Mouse (Mus musculus): ENCODE measurements at regions not wholly inside any gene's neighbourhood (a gene's known extent, or its start where the extent isn't known, plus 50 kb on each side); places are given as distances from the start of the nearest gene placed in this dataset.

GRCm38 (mm10) chr13:110960212-110960611 is 294.6 kb upstream of the Actbl2 start:
- Histone ChIP-seq H3K4me2 (ENCODE audit: low read depth, low read length) (no peak overlapping the region), H3K9ac (ENCODE audit: low read depth, low read length) (no peak overlapping the region), H3K9me3 (replicated peaks; ENCODE audit: control insufficient read depth, low read length) (no peaks in the 10 kb centered on the region), H3K4me1 (ENCODE audit: control insufficient read depth, low read depth, low read length) (no peaks in the 10 kb centered on the region), H3K36me3 (ENCODE audit: control insufficient read depth, insufficient read depth) (no peaks in the 10 kb centered on the region), H3K27ac (ENCODE audit: low read length) (no peak overlapping the region), H3K27me3 (ENCODE audit: control insufficient read depth, insufficient read depth, low read depth, low read length) (no peaks in the 10 kb centered on the region), H3K4me3 (ENCODE audit: low read depth, low read length) (no peak overlapping the region)
- 23% methylated on average over 5 of the region's 5 CpGs for WGBS (ENCODE audit: insufficient replicate concordance)
- no peak for ATAC-seq (ENCODE audit: low read depth)

DNA sequence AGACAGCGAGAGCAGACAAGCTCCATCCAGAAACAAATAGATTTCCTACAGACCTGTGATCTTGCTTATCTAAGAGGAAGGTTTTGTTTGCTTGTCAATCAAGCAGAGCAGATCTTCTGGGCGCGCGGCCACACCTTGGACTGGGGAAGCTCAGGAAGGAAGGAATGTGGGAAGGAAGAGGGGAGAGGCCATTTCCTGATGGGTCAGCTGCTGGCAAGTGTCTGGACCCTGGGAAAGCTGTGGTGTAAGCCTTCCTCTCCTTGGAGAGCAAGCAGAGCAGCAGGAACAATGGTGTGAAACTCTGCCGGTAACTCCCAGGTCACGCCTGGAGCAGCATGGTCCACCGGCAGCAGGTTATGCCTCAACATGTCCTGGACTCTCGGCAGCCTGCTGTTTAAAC is 287.7 kb upstream of the Actbl2 start:
- Histone ChIP-seq H3K27ac (ENCODE audit: low read length) (no peak overlapping the region), H3K4me3 (ENCODE audit: low read depth, low read length) (no peak overlapping the region), H3K4me1 (ENCODE audit: control insufficient read depth, low read depth, low read length) (no peaks in the 10 kb centered on the region), H3K9ac (ENCODE audit: low read depth, low read length) (no peak overlapping the region), H3K36me3 (ENCODE audit: control insufficient read depth, insufficient read depth) (no peaks in the 10 kb centered on the region), H3K4me2 (ENCODE audit: low read depth, low read length) (no peak overlapping the region), H3K27me3 (ENCODE audit: control insufficient read depth, insufficient read depth, low read depth, low read length) (no peaks in the 10 kb centered on the region), H3K9me3 (replicated peaks; ENCODE audit: control insufficient read depth, low read length) (no peaks in the 10 kb centered on the region)
- 18% methylated on average over 8 of the region's 8 CpGs for WGBS (ENCODE audit: insufficient replicate concordance)
- peak; percentile 33; the same call in 1 of the 2 replicates for ATAC-seq (ENCODE audit: low read depth)

DNA sequence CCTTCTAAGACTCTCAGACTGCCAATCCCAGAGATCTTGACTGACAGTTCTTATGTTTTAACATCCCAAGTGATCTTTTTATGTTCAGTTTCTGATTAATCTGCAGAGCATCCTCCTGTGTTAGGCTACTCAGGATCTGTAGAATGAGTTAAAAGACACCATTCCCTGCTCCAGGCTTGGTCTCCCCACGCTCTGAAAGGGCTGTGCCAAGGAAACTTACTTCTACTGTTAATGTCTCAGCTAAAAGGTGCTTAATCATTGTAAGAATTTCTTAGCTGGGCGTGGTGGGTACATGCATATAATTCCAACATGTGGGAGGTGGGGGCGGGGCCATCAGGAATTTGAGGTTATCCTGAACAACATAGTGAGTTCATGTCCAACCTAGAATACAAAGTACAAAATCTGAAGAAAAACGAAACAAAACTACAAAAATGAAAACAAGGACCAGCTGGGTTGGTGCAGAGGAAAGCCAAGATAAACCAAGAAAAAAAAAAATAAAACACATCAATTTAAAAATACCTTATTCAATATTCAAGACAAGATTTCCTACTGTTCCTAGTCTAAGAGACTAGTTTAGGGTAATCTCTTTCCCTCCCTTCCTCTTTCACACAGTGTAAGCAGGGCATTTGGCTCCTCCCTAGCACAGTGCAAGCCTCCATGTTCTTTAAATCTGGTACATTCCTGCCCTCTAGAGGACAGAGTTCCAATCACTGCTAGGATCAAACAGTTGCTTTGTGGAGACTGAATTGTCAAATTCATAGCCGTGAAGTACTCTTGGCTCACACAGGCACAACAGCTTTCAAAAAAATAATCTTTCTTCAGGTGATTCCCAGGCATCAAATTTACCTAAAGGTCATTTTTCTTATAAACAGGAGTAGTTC is 286.9 kb upstream of the Actbl2 start:
- no peak overlapping the region for H3K9ac ChIP-seq (ENCODE audit: low read depth, low read length)

GRCm38 (mm10) chr13:110968507-110968905 is 286.3 kb upstream of the Actbl2 start:
- no peak overlapping the region for H3K9ac ChIP-seq (ENCODE audit: low read depth, low read length)

More for the DNA sequence above, 286.9 kb upstream of the Actbl2 start:
- Histone ChIP-seq H3K4me3 (ENCODE audit: low read depth, low read length) (no peak overlapping the region), H3K4me2 (ENCODE audit: low read depth, low read length) (no peak overlapping the region), H3K4me1 (ENCODE audit: control insufficient read depth, low read depth, low read length) (no peaks in the 10 kb centered on the region), H3K27me3 (ENCODE audit: control insufficient read depth, insufficient read depth, low read depth, low read length) (no peaks in the 10 kb centered on the region), H3K27ac (ENCODE audit: low read length) (no peak overlapping the region), H3K36me3 (ENCODE audit: control insufficient read depth, insufficient read depth) (no peaks in the 10 kb centered on the region), H3K9me3 (replicated peaks; ENCODE audit: control insufficient read depth, low read length) (no peaks in the 10 kb centered on the region)
- WGBS (ENCODE audit: insufficient replicate concordance): 32% methylated on average over 5 of the region's 5 CpGs
- peak; percentile 74 for ATAC-seq (ENCODE audit: low read depth)

DNA sequence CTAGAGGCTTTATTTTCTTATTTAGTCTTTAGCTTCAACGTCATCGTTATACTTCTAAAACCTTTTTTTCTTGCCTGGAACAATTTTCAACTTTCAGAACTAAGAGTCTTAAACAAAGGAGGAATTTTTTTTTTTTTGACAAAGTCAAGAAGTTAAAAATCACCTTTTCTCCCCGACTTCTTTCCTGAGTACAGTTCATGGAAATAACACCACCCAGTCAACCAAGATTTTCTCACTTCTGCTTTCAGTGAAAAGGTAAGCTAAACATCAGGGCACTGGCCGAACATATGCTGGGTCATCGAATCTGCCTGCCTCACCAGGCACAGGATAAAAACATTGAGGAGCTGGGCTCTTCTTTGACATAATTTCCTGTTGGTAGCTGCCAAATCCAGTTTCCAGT is 277.4 kb upstream of the Actbl2 start:
- ATAC-seq (ENCODE audit: low read depth): no peak
- H3K4me1 ChIP-seq (ENCODE audit: control insufficient read depth, low read depth, low read length): no peaks in the 10 kb centered on the region
- no peaks in the 10 kb centered on the region for H3K9me3 ChIP-seq (replicated peaks; ENCODE audit: control insufficient read depth, low read length)
- no peak overlapping the region for H3K4me2 ChIP-seq (ENCODE audit: low read depth, low read length)
- H3K27me3 ChIP-seq (ENCODE audit: control insufficient read depth, insufficient read depth, low read depth, low read length): no peaks in the 10 kb centered on the region
- WGBS (ENCODE audit: insufficient replicate concordance): 56% methylated on average over 5 of the region's 5 CpGs
- no peak overlapping the region for H3K4me3 ChIP-seq (ENCODE audit: low read depth, low read length)
- H3K36me3 ChIP-seq (ENCODE audit: control insufficient read depth, insufficient read depth): no peaks in the 10 kb centered on the region
- H3K27ac ChIP-seq (ENCODE audit: low read length): no peak overlapping the region
- H3K9ac ChIP-seq (ENCODE audit: low read depth, low read length): no peak overlapping the region

More at GRCm38 (mm10) chr13:110968507-110968905, 286.3 kb upstream of the Actbl2 start:
- no peaks in the 10 kb centered on the region for H3K36me3 ChIP-seq (ENCODE audit: control insufficient read depth, insufficient read depth)
- no peak overlapping the region for H3K4me3 ChIP-seq (ENCODE audit: low read depth, low read length)
- no peaks in the 10 kb centered on the region for H3K9me3 ChIP-seq (replicated peaks; ENCODE audit: control insufficient read depth, low read length)
- H3K27ac ChIP-seq (ENCODE audit: low read length): no peak overlapping the region
- WGBS (ENCODE audit: insufficient replicate concordance): 43% methylated on average over 7 of the region's 7 CpGs
- H3K4me1 ChIP-seq (ENCODE audit: control insufficient read depth, low read depth, low read length): no peaks in the 10 kb centered on the region
- no peak overlapping the region for H3K4me2 ChIP-seq (ENCODE audit: low read depth, low read length)
- no peak for ATAC-seq (ENCODE audit: low read depth)
- no peaks in the 10 kb centered on the region for H3K27me3 ChIP-seq (ENCODE audit: control insufficient read depth, insufficient read depth, low read depth, low read length)

DNA sequence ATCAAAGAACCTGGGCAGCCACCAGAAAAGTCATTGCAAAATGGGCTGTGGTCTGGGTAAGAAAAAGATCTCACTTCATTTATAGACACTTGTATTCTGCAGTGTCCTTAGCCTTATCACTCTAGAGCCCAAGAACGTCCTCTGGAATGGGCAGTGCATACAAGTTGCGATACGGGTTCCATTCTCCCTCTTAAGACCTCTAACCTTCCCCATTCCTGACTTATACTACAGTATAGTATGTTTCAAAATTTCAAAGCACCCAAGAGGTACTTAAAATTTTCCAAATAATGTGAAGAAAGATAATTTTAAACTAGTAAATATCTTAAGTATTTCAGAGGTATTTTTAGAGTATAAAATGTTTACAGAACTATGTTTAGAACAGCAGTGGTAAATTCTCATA is 276.8 kb upstream of the Actbl2 start:
- no peaks in the 10 kb centered on the region for H3K27me3 ChIP-seq (ENCODE audit: control insufficient read depth, insufficient read depth, low read depth, low read length)
- ATAC-seq (ENCODE audit: low read depth): no peak
- no peaks in the 10 kb centered on the region for H3K4me1 ChIP-seq (ENCODE audit: control insufficient read depth, low read depth, low read length)
- 66% methylated on average over 3 of the region's 3 CpGs for WGBS (ENCODE audit: insufficient replicate concordance)
- H3K27ac ChIP-seq (ENCODE audit: low read length): no peak overlapping the region
- H3K9me3 ChIP-seq (replicated peaks; ENCODE audit: control insufficient read depth, low read length): no peaks in the 10 kb centered on the region
- no peak overlapping the region for H3K4me2 ChIP-seq (ENCODE audit: low read depth, low read length)
- no peak overlapping the region for H3K9ac ChIP-seq (ENCODE audit: low read depth, low read length)
- H3K4me3 ChIP-seq (ENCODE audit: low read depth, low read length): no peak overlapping the region
- no peaks in the 10 kb centered on the region for H3K36me3 ChIP-seq (ENCODE audit: control insufficient read depth, insufficient read depth)

GRCm38 (mm10) chr13:110990677-110991076 is 264.1 kb upstream of the Actbl2 start:
- H3K4me3 ChIP-seq (ENCODE audit: low read depth, low read length): no peak overlapping the region
- H3K27ac ChIP-seq (ENCODE audit: low read length): no peak overlapping the region
- 71% methylated on average over 2 of the region's 2 CpGs for WGBS (ENCODE audit: insufficient replicate concordance)
- H3K4me1 ChIP-seq (ENCODE audit: control insufficient read depth, low read depth, low read length): no peaks in the 10 kb centered on the region
- no peak overlapping the region for H3K9ac ChIP-seq (ENCODE audit: low read depth, low read length)
- no peak overlapping the region for H3K4me2 ChIP-seq (ENCODE audit: low read depth, low read length)
- H3K9me3 ChIP-seq (replicated peaks; ENCODE audit: control insufficient read depth, low read length): no peaks in the 10 kb centered on the region
- H3K36me3 ChIP-seq (ENCODE audit: control insufficient read depth, insufficient read depth): no peaks in the 10 kb centered on the region
- H3K27me3 ChIP-seq (ENCODE audit: control insufficient read depth, insufficient read depth, low read depth, low read length): no peaks in the 10 kb centered on the region
- no peak for ATAC-seq (ENCODE audit: low read depth)

GRCm38 (mm10) chr13:110991121-110991520 is 263.7 kb upstream of the Actbl2 start:
- Histone ChIP-seq H3K4me1 (ENCODE audit: control insufficient read depth, low read depth, low read length) (no peaks in the 10 kb centered on the region), H3K9me3 (replicated peaks; ENCODE audit: control insufficient read depth, low read length) (no peaks in the 10 kb centered on the region), H3K4me2 (ENCODE audit: low read depth, low read length) (no peak overlapping the region), H3K36me3 (ENCODE audit: control insufficient read depth, insufficient read depth) (no peaks in the 10 kb centered on the region), H3K27me3 (ENCODE audit: control insufficient read depth, insufficient read depth, low read depth, low read length) (no peaks in the 10 kb centered on the region), H3K9ac (ENCODE audit: low read depth, low read length) (no peak overlapping the region), H3K4me3 (ENCODE audit: low read depth, low read length) (no peak overlapping the region), H3K27ac (ENCODE audit: low read length) (no peak overlapping the region)
- ATAC-seq (ENCODE audit: low read depth): no peak
- WGBS (ENCODE audit: insufficient replicate concordance): 61% methylated on average over 2 of the region's 2 CpGs

DNA sequence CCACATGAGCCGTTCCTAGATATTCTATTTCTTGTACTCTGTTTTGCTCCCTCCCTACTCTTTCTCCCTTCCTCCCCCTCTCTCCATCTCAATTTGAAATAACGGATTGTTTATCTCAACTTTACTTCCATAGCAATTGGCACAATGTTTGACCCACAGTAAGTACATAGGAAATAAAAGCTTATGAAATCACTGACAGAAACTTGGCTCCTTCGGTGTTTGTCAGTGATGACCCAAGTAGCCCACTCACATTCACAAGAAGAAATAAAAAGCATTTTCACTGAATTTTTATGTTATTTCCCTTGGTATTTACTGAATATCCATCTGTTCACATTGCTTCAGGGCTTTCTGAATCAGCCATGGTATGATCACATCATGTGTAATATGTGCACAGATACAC is 260.2 kb upstream of the Actbl2 start:
- H3K9ac ChIP-seq (ENCODE audit: low read depth, low read length): no peak overlapping the region
- ATAC-seq (ENCODE audit: low read depth): no peak
- no peaks in the 10 kb centered on the region for H3K4me1 ChIP-seq (ENCODE audit: control insufficient read depth, low read depth, low read length)
- no peak overlapping the region for H3K27ac ChIP-seq (ENCODE audit: low read length)
- H3K9me3 ChIP-seq (replicated peaks; ENCODE audit: control insufficient read depth, low read length): no peaks in the 10 kb centered on the region
- H3K36me3 ChIP-seq (ENCODE audit: control insufficient read depth, insufficient read depth): no peaks in the 10 kb centered on the region
- H3K27me3 ChIP-seq (ENCODE audit: control insufficient read depth, insufficient read depth, low read depth, low read length): no peaks in the 10 kb centered on the region
- no peak overlapping the region for H3K4me2 ChIP-seq (ENCODE audit: low read depth, low read length)
- WGBS (ENCODE audit: insufficient replicate concordance): 63% methylated on average over 3 of the region's 3 CpGs
- H3K4me3 ChIP-seq (ENCODE audit: low read depth, low read length): no peak overlapping the region
